Mouse (Mus musculus) thymus, adult 2 months (tissue): ENCODE measurements at regions not wholly inside any gene's neighbourhood (a gene's known extent, or its start where the extent isn't known, plus 50 kb on each side); places are given as distances from the start of the nearest gene placed in this dataset.

Experiments
- CTCF ChIP-seq: fragments of 200-500 bp; IDR thresholded peaks from 2 replicates; pipeline ENCODE4 v1.5.1; 2012; ENCODE audit warnings: mild to moderate bottlenecking, control low read depth, low read length, moderate library complexity, borderline replicate concordance; ENCODE audit not compliant: control insufficient read depth, poor library complexity, insufficient read depth; ENCODE audit errors: extremely low read depth
- POLR2A ChIP-seq: fragments of 200-500 bp; IDR thresholded peaks from 2 replicates; pipeline ENCODE4 v1.6.1; 2012; ENCODE audit warnings: mild to moderate bottlenecking, low read length, control low read depth, moderate library complexity; ENCODE audit not compliant: control insufficient read depth, poor library complexity, insufficient read depth; ENCODE audit errors: extremely low read depth

GRCm38 (mm10) chr7:69016575-69016974 lies 267.5 kb upstream of the Arrdc4 start:
- TF ChIP-seq POLR2A (no peak), CTCF (no peak)
